Mouse (Mus musculus) right cerebral cortex, adult 18-20 months (tissue): ENCODE data around the gene Stoml1.
A peak's percentile ranks its signal among the peaks of the same experiment; 100 is the strongest.

Experiments
- DNase-seq: peaks from one replicate; pipeline ENCODE4 v3.0.0; 2022; ENCODE audit warnings: mixed read lengths

Stoml1 gene

GRCm38 (mm10) chr9:58274101-58274604, 21.2 kb downstream of the Stoml1 start:
- no peak for DNase-seq

- DNase-seq = no peak
Observed at GRCm38 (mm10) chr9:58274626-58275025, 21.7 kb downstream of the Stoml1 start.

- peak; percentile 19 for DNase-seq
Observed at GRCm38 (mm10) chr9:58275115-58275774, 22.3 kb downstream of the Stoml1 start.

GRCm38 (mm10) chr9:58275797-58276196, 22.8 kb downstream of the Stoml1 start:
- DNase-seq = no peak

GRCm38 (mm10) chr9:58276346-58276745, 23.4 kb downstream of the Stoml1 start:
- DNase-seq = no peak

GRCm38 (mm10) chr9:58278313-58278712, 25.3 kb downstream of the Stoml1 start:
- DNase-seq = no peak

GRCm38 (mm10) chr9:58278821-58279723, 26.1 kb downstream of the Stoml1 start:
- no peak for DNase-seq

GRCm38 (mm10) chr9:58279780-58280179, 26.8 kb downstream of the Stoml1 start:
- DNase-seq = no peak

- DNase-seq = peak; percentile 61
Observed at GRCm38 (mm10) chr9:58280259-58281109, 27.5 kb downstream of the Stoml1 start.

- no peak for DNase-seq
Observed at GRCm38 (mm10) chr9:58281597-58281996, 28.6 kb downstream of the Stoml1 start.

GRCm38 (mm10) chr9:58283431-58283830, 30.5 kb downstream of the Stoml1 start:
- DNase-seq = no peak

GRCm38 (mm10) chr9:58289090-58289489, 36.1 kb downstream of the Stoml1 start:
- no peak for DNase-seq

- DNase-seq = no peak
Observed at GRCm38 (mm10) chr9:58289901-58290300, 36.9 kb downstream of the Stoml1 start.

- no peak for DNase-seq
Observed at GRCm38 (mm10) chr9:58294527-58294926, 41.6 kb downstream of the Stoml1 start.

- DNase-seq = no peak
Observed at GRCm38 (mm10) chr9:58295345-58295744, 42.4 kb downstream of the Stoml1 start.

GRCm38 (mm10) chr9:58295766-58296361, 42.9 kb downstream of the Stoml1 start:
- no peak for DNase-seq

GRCm38 (mm10) chr9:58297065-58297464, 44.1 kb downstream of the Stoml1 start:
- no peak for DNase-seq

GRCm38 (mm10) chr9:58297961-58298477, 45.1 kb downstream of the Stoml1 start:
- DNase-seq = no peak

GRCm38 (mm10) chr9:58299356-58299799, 46.4 kb downstream of the Stoml1 start:
- no peak for DNase-seq

GRCm38 (mm10) chr9:58303115-58303514, 50.2 kb downstream of the Stoml1 start:
- DNase-seq = no peak

- DNase-seq = no peak
Observed at GRCm38 (mm10) chr9:58303599-58304271, 50.8 kb downstream of the Stoml1 start.

- no peak for DNase-seq
Observed at GRCm38 (mm10) chr9:58305686-58306085, 52.7 kb downstream of the Stoml1 start.
